Mouse (Mus musculus) C2C12 (cell line): ENCODE measurements around the gene Cdh4. TPM values are rescaled to one million over a fixed set of nuclear protein-coding genes. Genes with fewer than 3 reads are reported as not detected.
A peak's percentile ranks its signal among the peaks of the same experiment; 100 is the strongest.

Experiments
- H3K27me3 ChIP-seq: one replicate; pipeline ENCODE4 v1.6.1; 2011; ENCODE audit not compliant: control insufficient read depth, insufficient read depth, insufficient read length
- H3K36me3 ChIP-seq: one replicate; pipeline ENCODE4 v1.6.1; 2011; ENCODE audit not compliant: control insufficient read depth, insufficient read depth
- H3K4me3 ChIP-seq: one replicate; pipeline ENCODE4 v1.5.1; 2011; ENCODE audit warnings: mild to moderate bottlenecking, control low read depth; ENCODE audit not compliant: poor library complexity, insufficient read depth, severe bottlenecking
- H3K79me2 ChIP-seq: one replicate; pipeline ENCODE4 v1.6.1; 2011; ENCODE audit not compliant: control insufficient read depth, insufficient read depth
- H3K79me3 ChIP-seq: one replicate; pipeline ENCODE4 v1.6.1; 2011; ENCODE audit warnings: low read depth, control low read depth
- H3ac ChIP-seq: one replicate; pipeline ENCODE3; 2011; ENCODE audit warnings: low read depth; ENCODE audit not compliant: control insufficient read depth, insufficient read length
- CEBPB ChIP-seq: IDR thresholded peaks from one replicate; pipeline ENCODE4 v1.6.1; 2011; ENCODE audit warnings: low read depth, mild to moderate bottlenecking, control low read depth, moderate library complexity
- CTCF ChIP-seq: IDR thresholded peaks from one replicate; pipeline ENCODE4 v1.5.1; 2011; ENCODE audit not compliant: control insufficient read depth, insufficient read depth, insufficient read length
- FOSL1 ChIP-seq: IDR thresholded peaks from one replicate; pipeline ENCODE4 v1.8.0; 2011; ENCODE audit warnings: mild to moderate bottlenecking, low read length; ENCODE audit not compliant: poor library complexity, insufficient read depth, severe bottlenecking
- MAX ChIP-seq: IDR thresholded peaks from one replicate; pipeline ENCODE4 v1.6.1; 2011; ENCODE audit warnings: mild to moderate bottlenecking, control low read depth
- MYOD1 ChIP-seq: IDR thresholded peaks from one replicate; pipeline ENCODE4 v1.6.1; 2011; ENCODE audit warnings: low read depth; ENCODE audit not compliant: control insufficient read depth, insufficient read length
- MYOG ChIP-seq: IDR thresholded peaks from one replicate; pipeline ENCODE4 v1.6.1; 2011; ENCODE audit not compliant: control insufficient read depth, insufficient read length; ENCODE audit errors: extremely low read depth
- USF1 ChIP-seq: IDR thresholded peaks from one replicate; pipeline ENCODE4 v1.6.1; 2011; ENCODE audit warnings: low read depth, mild to moderate bottlenecking, control low read depth, moderate library complexity
- polyA plus RNA-seq: library from polyadenylated mRNA; unstranded; fragments of >200 nt; fragmentation: generic; extraction: Trizol; gene quantifications from one replicate; pipeline ENCODE4 v1.2.1, GENCODE M21; 2012; ENCODE audit warnings: missing spikeins

Gene Cdh4
- polyA plus RNA-seq, 1 experiment: not detected

DNA sequence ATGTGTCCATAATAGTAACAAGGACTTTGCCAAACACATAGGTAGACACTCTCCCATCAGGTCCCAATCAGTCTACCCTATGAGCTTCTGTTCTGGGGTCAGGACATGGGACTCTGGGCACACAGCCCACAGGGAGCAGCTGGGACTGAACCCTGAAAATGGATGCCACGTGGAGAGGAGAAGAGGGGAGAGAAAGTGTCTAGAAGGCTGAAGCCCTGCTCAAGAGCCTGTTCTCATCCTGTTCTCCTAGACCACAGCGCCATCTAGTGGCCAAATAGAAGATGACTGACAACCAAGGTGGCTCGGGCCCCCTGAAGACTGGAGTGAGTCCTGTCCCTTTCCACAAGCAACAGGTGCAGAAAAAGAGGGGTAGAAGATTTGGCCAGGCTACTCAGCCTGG lies 432.9 kb downstream of the Cdh4 start:
- peaks cover 10% of the 10 kb centered on the region for H3K27me3 ChIP-seq
- TF ChIP-seq USF1 (no peak), CEBPB (no peak), MYOG (no peak), CTCF (peak; percentile 41)
- H3K4me3 ChIP-seq: no peak overlapping the region
- no peak overlapping the region for H3ac ChIP-seq
- no peaks in the 10 kb centered on the region for H3K79me2 ChIP-seq
- no peaks in the 10 kb centered on the region for H3K36me3 ChIP-seq
- H3K79me3 ChIP-seq: no peaks in the 10 kb centered on the region

DNA sequence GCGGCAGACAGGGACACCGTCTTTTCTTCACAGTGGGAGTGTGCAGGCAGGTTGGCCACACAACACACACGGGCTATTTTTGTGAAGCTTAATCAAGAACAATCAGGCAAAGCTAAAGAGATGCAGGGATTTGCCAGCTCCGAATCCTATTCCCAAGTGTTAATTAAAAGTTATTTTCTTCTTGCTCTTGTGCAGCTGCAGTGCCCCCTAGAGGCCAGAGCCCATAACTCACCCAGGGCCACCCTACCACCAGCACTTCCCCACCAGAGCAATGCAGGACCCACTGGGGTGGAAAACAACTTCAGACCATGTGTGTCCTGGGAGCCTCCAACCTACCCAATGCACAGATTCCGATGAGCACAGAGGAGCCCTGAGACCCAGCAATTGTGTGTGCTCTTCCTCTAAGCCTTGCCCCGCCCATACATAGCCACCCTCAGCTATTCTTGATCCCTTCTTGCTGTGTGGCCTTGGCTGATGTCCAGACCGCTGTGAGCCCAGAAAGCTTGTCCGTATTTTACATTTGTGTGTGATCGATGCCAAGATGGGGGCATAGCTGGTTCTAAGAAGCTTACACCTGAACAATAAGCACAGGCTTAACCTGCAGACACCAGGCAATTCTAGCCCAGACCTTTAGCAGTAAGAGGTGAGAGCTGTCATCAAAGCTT lies 435.5 kb downstream of the Cdh4 start:
- H3K79me3 ChIP-seq: no peaks in the 10 kb centered on the region
- H3ac ChIP-seq: no peak overlapping the region
- H3K4me3 ChIP-seq: no peak overlapping the region
- no peaks in the 10 kb centered on the region for H3K79me2 ChIP-seq
- no peaks in the 10 kb centered on the region for H3K36me3 ChIP-seq
- TF ChIP-seq CTCF (peak; percentile 26), MYOG (no peak)
- peaks cover 17% of the 10 kb centered on the region for H3K27me3 ChIP-seq

DNA sequence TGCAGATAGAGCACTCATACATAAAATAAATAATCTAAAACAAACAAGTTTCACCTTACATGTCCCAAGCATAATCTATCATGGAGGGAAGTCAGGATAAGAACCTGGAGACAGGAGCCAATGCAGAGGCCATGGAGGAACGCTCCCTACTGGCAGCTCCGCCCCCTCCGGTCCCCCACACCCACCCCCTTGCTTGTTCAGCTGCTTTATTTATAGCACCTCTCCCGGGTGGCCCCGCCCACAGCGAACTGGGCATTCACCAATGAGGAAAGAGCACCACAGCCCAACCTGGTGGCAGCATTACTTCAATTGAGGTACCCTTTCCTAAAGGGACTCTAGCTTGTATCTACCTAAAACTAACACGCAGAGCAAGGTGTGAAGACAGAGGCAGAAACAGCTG lies 442.3 kb downstream of the Cdh4 start:
- no peak overlapping the region for H3ac ChIP-seq
- H3K27me3 ChIP-seq: peaks cover 25% of the 10 kb centered on the region
- no peak overlapping the region for H3K4me3 ChIP-seq
- no peaks in the 10 kb centered on the region for H3K36me3 ChIP-seq
- H3K79me2 ChIP-seq: no peaks in the 10 kb centered on the region
- TF ChIP-seq USF1: no peak
- no peak for TF ChIP-seq MYOD1
- TF ChIP-seq FOSL1: no peak
- TF ChIP-seq MAX: no peak
- no peak for TF ChIP-seq CEBPB
- TF ChIP-seq MYOG: no peak
- no peak for TF ChIP-seq CTCF
- H3K79me3 ChIP-seq: no peaks in the 10 kb centered on the region

DNA sequence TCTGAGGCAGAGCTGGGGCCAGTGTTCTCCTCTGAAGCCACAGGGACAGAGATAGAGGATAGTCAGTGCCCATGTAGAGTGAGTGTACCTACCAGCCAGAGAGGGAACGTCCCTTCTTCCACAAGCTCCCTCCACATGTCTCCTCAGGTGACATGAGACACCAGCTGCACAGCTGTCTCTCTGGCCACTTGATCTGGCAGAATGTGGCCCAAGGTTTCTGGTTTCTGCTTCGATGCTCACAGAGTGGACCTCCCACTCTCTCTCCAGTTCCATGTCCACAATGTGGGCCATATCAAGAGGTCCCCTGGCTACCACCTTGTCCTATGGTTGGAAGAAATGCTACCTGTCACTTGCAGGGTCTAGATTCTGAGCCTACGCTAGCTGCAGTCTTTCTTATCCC lies 448.8 kb downstream of the Cdh4 start:
- no peaks in the 10 kb centered on the region for H3K79me2 ChIP-seq
- TF ChIP-seq FOSL1: no peak
- TF ChIP-seq MYOD1: no peak
- no peak for TF ChIP-seq MYOG
- no peak for TF ChIP-seq CTCF
- TF ChIP-seq CEBPB: no peak
- TF ChIP-seq MAX: no peak
- no peak for TF ChIP-seq USF1
- H3K4me3 ChIP-seq: no peak overlapping the region
- H3K79me3 ChIP-seq: no peaks in the 10 kb centered on the region
- no peaks in the 10 kb centered on the region for H3K36me3 ChIP-seq
- H3ac ChIP-seq: no peak overlapping the region
- peaks cover 35% of the 10 kb centered on the region for H3K27me3 ChIP-seq

DNA sequence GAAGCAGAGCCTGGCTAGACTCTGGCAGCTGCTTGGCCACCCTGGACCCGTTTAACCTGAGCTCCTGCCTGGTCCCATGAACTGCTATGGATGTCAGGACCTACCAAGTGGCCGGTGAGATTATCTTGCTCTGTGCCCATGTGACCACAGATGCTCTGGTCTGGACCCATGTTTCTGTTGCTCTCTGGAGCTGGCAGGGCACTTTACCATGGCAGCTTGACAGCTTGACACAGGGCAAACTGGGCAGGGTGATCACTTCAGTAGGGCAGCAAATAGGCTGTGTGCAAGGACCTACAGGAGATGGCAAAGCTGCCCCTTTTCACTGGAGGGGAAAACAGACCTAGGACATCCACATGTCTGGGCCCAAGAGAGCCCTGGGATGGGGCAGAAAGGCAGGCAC lies 454.7 kb downstream of the Cdh4 start:
- Histone ChIP-seq H3K4me3 (no peak overlapping the region), H3K27me3 (peaks cover 59% of the 10 kb centered on the region), H3K36me3 (no peaks in the 10 kb centered on the region), H3K79me2 (no peaks in the 10 kb centered on the region), H3K79me3 (no peaks in the 10 kb centered on the region), H3ac (no peak overlapping the region)
- no peak for TF ChIP-seq MAX
- TF ChIP-seq CEBPB: no peak
- TF ChIP-seq USF1: no peak
- TF ChIP-seq MYOD1: no peak
- TF ChIP-seq FOSL1: no peak
- TF ChIP-seq MYOG: no peak
- TF ChIP-seq CTCF: no peak

DNA sequence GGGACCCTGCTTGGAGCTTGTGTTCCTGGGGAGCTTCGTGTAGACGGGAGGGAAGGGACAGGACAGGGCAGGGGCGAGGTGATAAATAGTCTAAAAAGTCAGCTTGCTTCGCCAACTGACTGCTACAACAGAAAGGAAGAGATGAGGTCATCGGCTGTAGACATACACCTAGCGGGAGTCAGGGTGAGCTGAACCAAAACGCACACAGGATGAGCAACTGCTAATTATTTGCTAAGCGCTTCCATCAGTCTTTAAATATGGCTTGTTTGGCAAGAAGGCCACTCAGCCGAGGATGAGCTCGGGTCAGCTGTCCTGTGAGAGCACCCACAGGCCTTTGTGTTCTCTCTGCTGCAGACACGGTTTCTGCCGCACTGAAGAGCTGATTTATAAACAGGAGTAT lies 470.7 kb downstream of the Cdh4 start:
- H3K27me3 ChIP-seq: no peaks in the 10 kb centered on the region
- peaks cover 38% of the 10 kb centered on the region for H3K36me3 ChIP-seq
- H3K79me2 ChIP-seq: no peaks in the 10 kb centered on the region
- no peak overlapping the region for H3K4me3 ChIP-seq
- H3K79me3 ChIP-seq: no peaks in the 10 kb centered on the region
- TF ChIP-seq USF1 (no peak), CEBPB (no peak), MYOG (no peak), MAX (no peak), MYOD1 (no peak), FOSL1 (no peak), CTCF (no peak)
- no peak overlapping the region for H3ac ChIP-seq
